Mouse (Mus musculus): Measurements from ENCODE around the gene Trpc4.

Trpc4 gene

GRCm38 (mm10) chr3:54269180-54269579 is 113.3 kb downstream of the Trpc4 start:
- DNase-seq (ENCODE audit: low read depth, low spot score), result no peak

- DNase-seq (ENCODE audit: low read depth, low spot score), result no peak
Measured at GRCm38 (mm10) chr3:54274651-54275050, 118.8 kb downstream of the Trpc4 start.

- DNase-seq (ENCODE audit: low read depth, low spot score), result no peak
Measured at GRCm38 (mm10) chr3:54289731-54290130, 133.9 kb downstream of the Trpc4 start.

GRCm38 (mm10) chr3:54310604-54311003 is 154.8 kb downstream of the Trpc4 start:
- DNase-seq (ENCODE audit: low read depth, low spot score), result no peak

GRCm38 (mm10) chr3:54314055-54314454 is 158.2 kb downstream of the Trpc4 start:
- no peak for DNase-seq (ENCODE audit: low read depth, low spot score)

- DNase-seq (ENCODE audit: low read depth, low spot score), result peak; percentile 38
Measured at GRCm38 (mm10) chr3:54352891-54353652, 197.2 kb downstream of the Trpc4 start.

- DNase-seq (ENCODE audit: low read depth, low spot score), result peak; percentile 14
Measured at GRCm38 (mm10) chr3:54357561-54357960, 201.7 kb downstream of the Trpc4 start.

- DNase-seq (ENCODE audit: low read depth, low spot score), result no peak
Measured at GRCm38 (mm10) chr3:54358463-54359189, 202.8 kb downstream of the Trpc4 start.

- DNase-seq (ENCODE audit: low read depth, low spot score), result no peak
Measured at GRCm38 (mm10) chr3:54360897-54361296, 205.1 kb downstream of the Trpc4 start, which contains the start of gene Postn. Gene Postn (plus strand): TSS chr3:54361109.

GRCm38 (mm10) chr3:54361656-54362055 is 205.8 kb downstream of the Trpc4 start:
- no peak for DNase-seq (ENCODE audit: low read depth, low spot score)
